In genomic region chr12:5698778-5699454, GRCm38 (mm10) we compare ENCODE assay signal across 20 mouse cellular contexts.
DNase-seq lines count a peak whose midpoint lies in the region; ATAC-seq and TF ChIP-seq lines count a peak whose summit lies in the region.
"Had no signal": no experiment of that assay in that cellular context is flagged by ENCODE, and none has a peak within 500 bp of the region (broad histone marks: within the 10 kb centered on the region; RNA-seq: fewer than 3 reads in every experiment).

No protein-coding gene starts in this region.

- H3K27me3 ChIP-seq in forebrain, embryonic 13.5 days = no peaks in the 10 kb centered on the region
- H3K27me3 ChIP-seq in forebrain, embryonic 12.5 days = no peaks in the 10 kb centered on the region
- H3K27me3 ChIP-seq in liver, adult 2 months (ENCODE audit: control insufficient read depth, insufficient read depth, low read length) = no peaks in the 10 kb centered on the region
- no peaks in the 10 kb centered on the region for H3K27me3 ChIP-seq in liver, embryonic 11.5 days (replicated peaks; ENCODE audit: control insufficient read depth, insufficient read depth, low read length)
- H3K27me3 ChIP-seq in neural tube, embryonic 15.5 days (replicated peaks) = no peaks in the 10 kb centered on the region
- H3K27me3 ChIP-seq: CH12.LX; embryonic facial prominence, embryonic 15.5 days had no signal

- no peaks in the 10 kb centered on the region for H3K9me3 ChIP-seq in forebrain, embryonic 13.5 days (replicated peaks)
- no peaks in the 10 kb centered on the region for H3K9me3 ChIP-seq in forebrain, embryonic 12.5 days
- no peaks in the 10 kb centered on the region for H3K9me3 ChIP-seq in liver, embryonic 11.5 days (ENCODE audit: control insufficient read depth, low read length)
- H3K9me3 ChIP-seq in neural tube, embryonic 15.5 days (replicated peaks) = no peaks in the 10 kb centered on the region
- H3K9me3 ChIP-seq: embryonic facial prominence, embryonic 15.5 days had no signal

- DNase-seq in liver, adult 2 months (ENCODE audit: extremely low read depth, low read depth, low spot score) = peak; percentile 8
- no peak for DNase-seq in liver, embryonic 11.5 days (ENCODE audit: low spot score)
- peak; percentile 49 for DNase-seq in brain, adult 2 months (ENCODE audit: low read depth, low spot score)
- no peak for DNase-seq in ovary, adult 18-20 months (ENCODE audit: low spot score)
- DNase-seq: adrenal gland, postnatal 10 days; cerebellum, adult 8-10 months; gastrocnemius, adult 2 months; heart, adult 11 months; kidney, adult 18-20 months; kidney, postnatal 10 days; lung, postnatal 10 days; thymus, postnatal 25 days had no signal

- no peak overlapping the region for H3K4me3 ChIP-seq in forebrain, embryonic 13.5 days
- no peak overlapping the region for H3K4me3 ChIP-seq in forebrain, embryonic 12.5 days (replicated peaks)
- H3K4me3 ChIP-seq in liver, adult 2 months (ENCODE audit: insufficient read depth, low read depth, low read length) = no peak overlapping the region
- H3K4me3 ChIP-seq in liver, embryonic 11.5 days (ENCODE audit: low read depth, low read length) = no peak overlapping the region
- no peak overlapping the region for H3K4me3 ChIP-seq in neural tube, embryonic 15.5 days (replicated peaks)
- H3K4me3 ChIP-seq: embryonic facial prominence, embryonic 15.5 days; gastrocnemius, adult 2 months; layer of hippocampus, adult 2 months; myocyte had no signal

- H3K27ac ChIP-seq in forebrain, embryonic 13.5 days = no peak overlapping the region
- H3K27ac ChIP-seq in forebrain, embryonic 12.5 days = no peak overlapping the region
- no peak overlapping the region for H3K27ac ChIP-seq in liver, adult 2 months (replicated peaks; ENCODE audit: insufficient read depth, low read depth, low read length)
- H3K27ac ChIP-seq in liver, embryonic 11.5 days (ENCODE audit: low read depth, low read length) = no peak overlapping the region
- H3K27ac ChIP-seq in neural tube, embryonic 15.5 days (replicated peaks) = 0 out of 2 replicates have a peak overlapping the region, but pooled peaks have one; percentile 13
- H3K27ac ChIP-seq: embryonic facial prominence, embryonic 15.5 days; gastrocnemius, adult 2 months; layer of hippocampus, adult 2 months; liver, embryonic 14.5 days had no signal

- no peaks in the 10 kb centered on the region for H3K36me3 ChIP-seq in forebrain, embryonic 13.5 days (ENCODE audit: poor library complexity, severe bottlenecking)
- no peaks in the 10 kb centered on the region for H3K36me3 ChIP-seq in forebrain, embryonic 12.5 days (replicated peaks)
- no peaks in the 10 kb centered on the region for H3K36me3 ChIP-seq in liver, adult 2 months (ENCODE audit: control insufficient read depth, insufficient read depth, low read length)
- H3K36me3 ChIP-seq in liver, embryonic 11.5 days (ENCODE audit: control insufficient read depth, insufficient read depth, low read length) = no peaks in the 10 kb centered on the region
- H3K36me3 ChIP-seq in neural tube, embryonic 15.5 days = no peaks in the 10 kb centered on the region
- H3K36me3 ChIP-seq: embryonic facial prominence, embryonic 15.5 days had no signal

- no peak for TF ChIP-seq POLR2A in liver, adult 2 months (IDR thresholded peaks at IDR 0.05; ENCODE audit: extremely low read depth, insufficient read depth, low read length)

- H3K79me2 ChIP-seq in liver, adult 2 months (ENCODE audit: control insufficient read depth, insufficient read depth, low read length) = no peaks in the 10 kb centered on the region

- H3K4me1 ChIP-seq in forebrain, embryonic 13.5 days = 0 out of 2 replicates have a peak, but pooled peaks cover 5% of the 10 kb centered on the region
- H3K4me1 ChIP-seq in forebrain, embryonic 12.5 days = no peaks in the 10 kb centered on the region
- H3K4me1 ChIP-seq in liver, adult 2 months (ENCODE audit: control insufficient read depth, insufficient read depth, low read length) = no peaks in the 10 kb centered on the region
- H3K4me1 ChIP-seq in liver, embryonic 11.5 days (replicated peaks; ENCODE audit: control insufficient read depth, insufficient read depth, low read length) = no peaks in the 10 kb centered on the region
- no peaks in the 10 kb centered on the region for H3K4me1 ChIP-seq in neural tube, embryonic 15.5 days
- H3K4me1 ChIP-seq: embryonic facial prominence, embryonic 15.5 days had no signal

- peak; percentile 88 for ATAC-seq in forebrain, embryonic 13.5 days
- no peak for ATAC-seq in forebrain, embryonic 12.5 days (ENCODE audit: low FRiP score)
- ATAC-seq in liver, embryonic 11.5 days (replicated peaks; ENCODE audit: low FRiP score) = no peak
- ATAC-seq in neural tube, embryonic 15.5 days (ENCODE audit: low FRiP score) = peak; percentile 31; the same call in 1 of the 2 replicates

- WGBS in forebrain, embryonic 13.5 days = 47% methylated on average over 8 of the region's 8 CpGs
- 68% methylated on average over 8 of the region's 8 CpGs for WGBS in forebrain, embryonic 12.5 days
- WGBS in liver, adult 2 months = 68% methylated on average over 8 of the region's 8 CpGs
- 68% methylated on average over 8 of the region's 8 CpGs for WGBS in liver, embryonic 11.5 days
- 44% methylated on average over 8 of the region's 8 CpGs for WGBS in neural tube, embryonic 15.5 days

- no peak for TF ChIP-seq CTCF in liver, adult 2 months (IDR thresholded peaks at IDR 0.05; ENCODE audit: low read depth, low read length)

- H3K4me2 ChIP-seq in forebrain, embryonic 13.5 days = no peak overlapping the region
- H3K4me2 ChIP-seq in forebrain, embryonic 12.5 days = no peak overlapping the region
- H3K4me2 ChIP-seq in liver, embryonic 11.5 days = no peak overlapping the region
- H3K4me2 ChIP-seq in neural tube, embryonic 15.5 days = no peak overlapping the region
- H3K4me2 ChIP-seq: embryonic facial prominence, embryonic 15.5 days had no signal

- H3K9ac ChIP-seq in forebrain, embryonic 13.5 days = no peak overlapping the region
- no peak overlapping the region for H3K9ac ChIP-seq in forebrain, embryonic 12.5 days
- no peak overlapping the region for H3K9ac ChIP-seq in liver, adult 2 months (ENCODE audit: low read depth, low read length)
- H3K9ac ChIP-seq in liver, embryonic 11.5 days (ENCODE audit: low read depth, low read length) = no peak overlapping the region
- no peak overlapping the region for H3K9ac ChIP-seq in neural tube, embryonic 15.5 days (replicated peaks)
- H3K9ac ChIP-seq: embryonic facial prominence, embryonic 15.5 days; liver, embryonic 14.5 days had no signal

Comparison
In these comparisons a context has a peak if more than half of its experiments do, and no peak if none do; other contexts are left out.
1. ATAC-seq: peak in forebrain, embryonic 13.5 days (single experiment) and neural tube, embryonic 15.5 days (single experiment); none in forebrain, embryonic 12.5 days (single experiment) and liver, embryonic 11.5 days (single experiment).
2. DNase-seq: peak in liver, adult 2 months (single experiment) and brain, adult 2 months (single experiment); none in liver, embryonic 11.5 days (single experiment) and ovary, adult 18-20 months (single experiment).